Mouse (Mus musculus): Measurements from ENCODE around the gene Cttnbp2nl. TPM values are rescaled to one million over a fixed set of nuclear protein-coding genes. Genes with fewer than 3 reads are reported as not detected.

Cttnbp2nl gene
- polyA plus RNA-seq, 1 experiment = not detected

GRCm38 (mm10) chr3:105090147-105090546, 37.2 kb upstream of the Cttnbp2nl start:
- no peak overlapping the region for H3K4me3 ChIP-seq (ENCODE audit: insufficient read depth, low read depth, low read length)
- no peak overlapping the region for H3K27ac ChIP-seq (ENCODE audit: insufficient read depth, low read depth, low read length)
- 94% methylated on average over 7 of the region's 7 CpGs for WGBS
- H3K4me1 ChIP-seq (ENCODE audit: control insufficient read depth, insufficient read depth, low read length) = peaks cover 7% of the 10 kb centered on the region
- TF ChIP-seq POLR2A (IDR thresholded peaks at IDR 0.05; ENCODE audit: insufficient read depth, low read depth, low read length) (no peak), CTCF (IDR thresholded peaks at IDR 0.05; ENCODE audit: insufficient read depth, low read depth, low read length) (no peak)

- Histone ChIP-seq H3K4me3 (ENCODE audit: insufficient read depth, low read depth, low read length) (no peak overlapping the region), H3K27ac (ENCODE audit: insufficient read depth, low read depth, low read length) (no peak overlapping the region), H3K4me1 (ENCODE audit: control insufficient read depth, insufficient read depth, low read length) (peaks cover 6% of the 10 kb centered on the region)
- TF ChIP-seq POLR2A (IDR thresholded peaks at IDR 0.05; ENCODE audit: insufficient read depth, low read depth, low read length) = no peak
- TF ChIP-seq CTCF (IDR thresholded peaks at IDR 0.05; ENCODE audit: insufficient read depth, low read depth, low read length) = no peak
- 93% methylated on average over 2 of the region's 2 CpGs for WGBS
These were observed 35.7 kb upstream of the Cttnbp2nl start for GRCm38 (mm10) chr3:105088638-105089037.

- H3K4me1 ChIP-seq (ENCODE audit: control insufficient read depth, insufficient read depth, low read length) = peaks cover 2% of the 10 kb centered on the region; the same call in 1 of the 2 replicates
- no peak overlapping the region for H3K4me3 ChIP-seq (ENCODE audit: insufficient read depth, low read depth, low read length)
- 73% methylated on average over 3 of the region's 3 CpGs for WGBS
- no peak for TF ChIP-seq POLR2A (IDR thresholded peaks at IDR 0.05; ENCODE audit: insufficient read depth, low read depth, low read length)
- no peak for TF ChIP-seq CTCF (IDR thresholded peaks at IDR 0.05; ENCODE audit: insufficient read depth, low read depth, low read length)
- H3K27ac ChIP-seq (ENCODE audit: insufficient read depth, low read depth, low read length) = no peak overlapping the region
These were observed 34.4 kb upstream of the Cttnbp2nl start for GRCm38 (mm10) chr3:105087344-105087743.

GRCm38 (mm10) chr3:105078231-105078826, 25.4 kb upstream of the Cttnbp2nl start:
- peaks cover 3% of the 10 kb centered on the region for H3K4me1 ChIP-seq (ENCODE audit: control insufficient read depth, insufficient read depth, low read length)
- TF ChIP-seq POLR2A (IDR thresholded peaks at IDR 0.05; ENCODE audit: insufficient read depth, low read depth, low read length) (no peak), CTCF (IDR thresholded peaks at IDR 0.05; ENCODE audit: insufficient read depth, low read depth, low read length) (peak; percentile 66)
- no peak overlapping the region for H3K4me3 ChIP-seq (ENCODE audit: insufficient read depth, low read depth, low read length)
- 0 out of 2 replicates have a peak overlapping the region, but pooled peaks have one; percentile 32 for H3K27ac ChIP-seq (ENCODE audit: insufficient read depth, low read depth, low read length)
- WGBS = 29% methylated on average over 7 of the region's 7 CpGs

GRCm38 (mm10) chr3:105075796-105076195, 22.9 kb upstream of the Cttnbp2nl start:
- Histone ChIP-seq H3K27ac (ENCODE audit: insufficient read depth, low read depth, low read length) (no peak overlapping the region), H3K4me3 (ENCODE audit: insufficient read depth, low read depth, low read length) (no peak overlapping the region), H3K4me1 (ENCODE audit: control insufficient read depth, insufficient read depth, low read length) (peaks cover 3% of the 10 kb centered on the region)
- TF ChIP-seq CTCF (IDR thresholded peaks at IDR 0.05; ENCODE audit: insufficient read depth, low read depth, low read length) = no peak
- TF ChIP-seq POLR2A (IDR thresholded peaks at IDR 0.05; ENCODE audit: insufficient read depth, low read depth, low read length) = no peak
- 95% methylated on average over 5 of the region's 5 CpGs for WGBS

- no peaks in the 10 kb centered on the region for H3K4me1 ChIP-seq (ENCODE audit: control insufficient read depth, insufficient read depth, low read length)
- 94% methylated on average over 10 of the region's 10 CpGs for WGBS
- no peak overlapping the region for H3K4me3 ChIP-seq (ENCODE audit: insufficient read depth, low read depth, low read length)
- TF ChIP-seq CTCF (IDR thresholded peaks at IDR 0.05; ENCODE audit: insufficient read depth, low read depth, low read length) (no peak), POLR2A (IDR thresholded peaks at IDR 0.05; ENCODE audit: insufficient read depth, low read depth, low read length) (no peak)
- H3K27ac ChIP-seq (ENCODE audit: insufficient read depth, low read depth, low read length) = no peak overlapping the region
These were observed 19.6 kb upstream of the Cttnbp2nl start for GRCm38 (mm10) chr3:105072536-105072935.

- WGBS = 96% methylated on average over 5 of the region's 5 CpGs
- no peak overlapping the region for H3K4me3 ChIP-seq (ENCODE audit: insufficient read depth, low read depth, low read length)
These were observed 18.3 kb upstream of the Cttnbp2nl start for GRCm38 (mm10) chr3:105071251-105071650.

GRCm38 (mm10) chr3:105070553-105070952, 17.6 kb upstream of the Cttnbp2nl start:
- no peak overlapping the region for H3K27ac ChIP-seq (ENCODE audit: insufficient read depth, low read depth, low read length)
- no peaks in the 10 kb centered on the region for H3K4me1 ChIP-seq (ENCODE audit: control insufficient read depth, insufficient read depth, low read length)
- no peak overlapping the region for H3K4me3 ChIP-seq (ENCODE audit: insufficient read depth, low read depth, low read length)
- TF ChIP-seq CTCF (IDR thresholded peaks at IDR 0.05; ENCODE audit: insufficient read depth, low read depth, low read length) = no peak
- WGBS = 87% methylated on average over 8 of the region's 8 CpGs

More at GRCm38 (mm10) chr3:105071251-105071650, 18.3 kb upstream of the Cttnbp2nl start:
- Histone ChIP-seq H3K4me1 (ENCODE audit: control insufficient read depth, insufficient read depth, low read length) (no peaks in the 10 kb centered on the region), H3K27ac (ENCODE audit: insufficient read depth, low read depth, low read length) (no peak overlapping the region)
- TF ChIP-seq CTCF (IDR thresholded peaks at IDR 0.05; ENCODE audit: insufficient read depth, low read depth, low read length) (no peak), POLR2A (IDR thresholded peaks at IDR 0.05; ENCODE audit: insufficient read depth, low read depth, low read length) (no peak)

GRCm38 (mm10) chr3:105066544-105066943, 13.6 kb upstream of the Cttnbp2nl start, which contains the start of gene 4930564D02Rik:
Gene 4930564D02Rik (plus strand): TSS chr3:105066844.
- Histone ChIP-seq H3K27ac (ENCODE audit: insufficient read depth, low read depth, low read length) (no peak within 1 kb of the TSS), H3K4me1 (ENCODE audit: control insufficient read depth, insufficient read depth, low read length) (no peaks in the 10 kb centered on the region), H3K4me3 (ENCODE audit: insufficient read depth, low read depth, low read length) (no peak within 1 kb of the TSS)
- WGBS = 83% methylated on average over 10 of the region's 10 CpGs
- TF ChIP-seq CTCF (IDR thresholded peaks at IDR 0.05; ENCODE audit: insufficient read depth, low read depth, low read length) (no peak), POLR2A (IDR thresholded peaks at IDR 0.05; ENCODE audit: insufficient read depth, low read depth, low read length) (no peak)

All from olfactory bulb, adult 2 months (tissue).